Mouse (Mus musculus) liver, embryonic 14 days (tissue): ENCODE measurements around the gene Ppcs. TPM values are rescaled to one million over a fixed set of nuclear protein-coding genes. Genes with fewer than 3 reads are reported as not detected.

Experiments used
- polyA plus RNA-seq: library from polyadenylated mRNA; depleted of rRNA; stranded (reverse); fragments of >200 nt; gene quantifications from 2 replicates; pipeline ENCODE4 v1.2.3, GENCODE M21; 2012; rRNA removed

The Ppcs gene
- polyA plus RNA-seq, result 6.7 and 7.5 TPM in 2 replicates

GRCm38 (mm10) chr4:119422294-119422964 is at the start of gene Ppcs, which contains the start of gene Zmynd12:
Gene Ppcs, minus strand, starts transcription at chr4:119422420.
Gene Zmynd12, plus strand, starts transcription at chr4:119422814.

GRCm38 (mm10) chr4:119415072-119415753 is 7.0 kb downstream of the Ppcs start, which contains the start of gene Ccdc30:
Gene Ccdc30, minus strand, starts transcription at chr4:119415521.

Other genes with a start within 250 kb of the Ppcs start
- gene Zfp691, start 248.2 kb downstream of the Ppcs start, polyA plus RNA-seq, result 2.7 and 3.1 TPM in 2 replicates
- 185 and 211 TPM in 2 replicates for gene Ermap, start 232.4 kb downstream of the Ppcs start, polyA plus RNA-seq
- 50.0 and 58.2 TPM in 2 replicates for gene Svbp, start 227.1 kb downstream of the Ppcs start, polyA plus RNA-seq
- not detected in 2 replicates for gene Tmem269, start 204.2 kb downstream of the Ppcs start, polyA plus RNA-seq
- 2.6 and 3.3 TPM in 2 replicates for gene AU022252, start 189.7 kb downstream of the Ppcs start, polyA plus RNA-seq
- gene P3h1, start 189.5 kb downstream of the Ppcs start, polyA plus RNA-seq, result 8.4 and 9.3 TPM in 2 replicates
- not detected in 2 replicates for gene Cldn19, start 167.0 kb downstream of the Ppcs start, polyA plus RNA-seq
- gene Ybx1, start 127.8 kb downstream of the Ppcs start, polyA plus RNA-seq, result 266 and 272 TPM in 2 replicates
- gene Ppih, start 101.9 kb downstream of the Ppcs start, polyA plus RNA-seq, result 56.8 and 62.2 TPM in 2 replicates
- 0.48 and 0.51 TPM in 2 replicates for gene Ccdc30, start 6.9 kb downstream of the Ppcs start, polyA plus RNA-seq
- gene Zmynd12, start 394 bp upstream of the Ppcs start, polyA plus RNA-seq, result 0.07 and 0.13 TPM in 2 replicates
- 0.01 TPM in 2 replicates for gene Rimkla, start 70.2 kb upstream of the Ppcs start, polyA plus RNA-seq
- gene Foxj3, start 114.6 kb upstream of the Ppcs start, polyA plus RNA-seq, result 5.1 and 5.3 TPM in 2 replicates
- gene Frg2f1, start 117.1 kb upstream of the Ppcs start, polyA plus RNA-seq, result 1.1 and 1.2 TPM in 2 replicates
- 0.09 TPM in 1 of 2 replicates, not detected in the other for gene Guca2a, start 215.3 kb upstream of the Ppcs start, polyA plus RNA-seq
- gene Guca2b, start 236.5 kb upstream of the Ppcs start, polyA plus RNA-seq, result 0.09 and 0.25 TPM in 2 replicates